Mouse (Mus musculus): ENCODE data around the gene Nrbf2. TPM values are rescaled to one million over a fixed set of nuclear protein-coding genes. Genes with fewer than 3 reads are reported as not detected.

Nrbf2 gene
- polyA plus RNA-seq, 1 experiment = 30.0 TPM

GRCm38 (mm10) chr10:67314811-67315435 lies 29.8 kb upstream of the Nrbf2 start:
- H3K4me3 ChIP-seq (ENCODE audit: insufficient read depth, low read length) = no peak overlapping the region
- TF ChIP-seq POLR2A (IDR thresholded peaks at IDR 0.05; ENCODE audit: borderline replicate concordance, low read depth, low read length) (no peak), CTCF (IDR thresholded peaks at IDR 0.05; ENCODE audit: low read depth, low read length) (peak; percentile 54)
- H3K4me1 ChIP-seq (ENCODE audit: control insufficient read depth, insufficient read depth, low read length) = peaks cover 7% of the 10 kb centered on the region; the same call in 1 of the 2 replicates
- no peak overlapping the region for H3K27ac ChIP-seq (ENCODE audit: insufficient read depth, low read depth, low read length)

- no peak for TF ChIP-seq POLR2A (IDR thresholded peaks at IDR 0.05; ENCODE audit: borderline replicate concordance, low read depth, low read length)
- no peak for TF ChIP-seq CTCF (IDR thresholded peaks at IDR 0.05; ENCODE audit: low read depth, low read length)
- Histone ChIP-seq H3K4me1 (ENCODE audit: control insufficient read depth, insufficient read depth, low read length) (peaks cover 7% of the 10 kb centered on the region; the same call in 1 of the 2 replicates), H3K4me3 (ENCODE audit: insufficient read depth, low read length) (no peak overlapping the region), H3K27ac (ENCODE audit: insufficient read depth, low read depth, low read length) (no peak overlapping the region)
Measured at GRCm38 (mm10) chr10:67312456-67312855, 27.4 kb upstream of the Nrbf2 start.

- no peak overlapping the region for H3K4me3 ChIP-seq (ENCODE audit: insufficient read depth, low read length)
- H3K4me1 ChIP-seq (ENCODE audit: control insufficient read depth, insufficient read depth, low read length) = peaks cover 7% of the 10 kb centered on the region; the same call in 1 of the 2 replicates
- TF ChIP-seq POLR2A (IDR thresholded peaks at IDR 0.05; ENCODE audit: borderline replicate concordance, low read depth, low read length) (no peak), CTCF (IDR thresholded peaks at IDR 0.05; ENCODE audit: low read depth, low read length) (peak; percentile 91)
- no peak overlapping the region; the same call in 1 of the 2 replicates for H3K27ac ChIP-seq (ENCODE audit: insufficient read depth, low read depth, low read length)
Measured at GRCm38 (mm10) chr10:67311277-67311959, 26.3 kb upstream of the Nrbf2 start.

DNA sequence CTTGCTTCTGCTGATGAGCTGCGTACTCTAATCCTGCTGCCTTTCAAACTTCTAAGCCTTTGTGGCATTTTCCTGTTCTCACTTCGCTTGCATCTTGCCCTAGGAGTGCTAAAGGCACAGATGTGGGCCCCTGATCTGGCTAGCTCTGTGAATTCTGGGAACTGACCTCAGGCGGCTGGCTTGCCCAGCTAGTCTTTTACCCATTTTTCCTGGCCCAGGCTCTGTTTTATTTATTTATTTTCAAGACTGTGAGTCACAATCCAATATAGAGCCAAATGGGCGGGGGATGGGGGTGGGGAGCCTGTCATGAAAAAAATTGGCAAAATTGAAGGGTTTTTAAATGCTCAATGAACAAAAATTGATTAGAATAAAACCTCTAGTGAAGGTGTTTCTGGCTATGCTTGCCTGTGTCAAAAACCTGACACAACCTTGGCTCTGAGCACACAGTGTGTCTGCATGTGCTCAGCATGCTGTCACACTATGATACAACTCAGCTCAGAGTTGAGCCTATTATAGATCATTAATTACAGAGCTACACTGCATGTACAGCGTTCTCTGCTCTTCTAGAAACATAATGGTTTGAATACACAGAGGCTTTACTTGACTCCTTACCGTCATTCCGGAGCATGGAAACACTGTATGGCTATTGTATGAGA lies 24.5 kb upstream of the Nrbf2 start:
- H3K4me1 ChIP-seq (ENCODE audit: control insufficient read depth, insufficient read depth, low read length) = peaks cover 4% of the 10 kb centered on the region; the same call in 1 of the 2 replicates
- TF ChIP-seq CTCF (IDR thresholded peaks at IDR 0.05; ENCODE audit: low read depth, low read length) = no peak
- TF ChIP-seq POLR2A (IDR thresholded peaks at IDR 0.05; ENCODE audit: borderline replicate concordance, low read depth, low read length) = no peak

DNA sequence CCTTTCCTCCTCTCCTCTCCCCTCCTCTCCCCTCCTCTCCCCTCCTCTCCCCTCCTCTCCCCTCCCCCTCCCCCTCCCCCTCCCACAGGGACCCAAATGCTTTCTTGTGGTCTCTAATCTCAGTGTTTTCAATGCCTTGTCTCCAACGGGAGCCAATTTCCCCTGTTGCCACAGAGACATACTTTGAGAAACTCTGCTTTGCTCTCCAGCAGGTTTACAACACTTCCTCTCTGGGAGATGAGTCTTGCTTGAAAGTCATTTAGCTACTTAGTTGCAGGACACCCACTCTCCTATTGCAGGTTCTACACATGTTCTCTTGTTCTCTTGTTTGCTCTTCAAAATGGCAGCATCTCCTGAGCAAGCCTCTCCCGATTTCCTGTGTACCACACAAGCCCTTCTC lies 17.2 kb upstream of the Nrbf2 start:
- Histone ChIP-seq H3K4me3 (ENCODE audit: insufficient read depth, low read length) (no peak overlapping the region), H3K4me1 (ENCODE audit: control insufficient read depth, insufficient read depth, low read length) (peaks cover 27% of the 10 kb centered on the region), H3K27ac (ENCODE audit: insufficient read depth, low read depth, low read length) (0 out of 2 replicates have a peak overlapping the region, but pooled peaks have one; percentile 7)
- TF ChIP-seq CTCF (IDR thresholded peaks at IDR 0.05; ENCODE audit: low read depth, low read length) (no peak), POLR2A (IDR thresholded peaks at IDR 0.05; ENCODE audit: borderline replicate concordance, low read depth, low read length) (no peak)

More for the DNA sequence above, 24.5 kb upstream of the Nrbf2 start:
- Histone ChIP-seq H3K27ac (ENCODE audit: insufficient read depth, low read depth, low read length) (no peak overlapping the region), H3K4me3 (ENCODE audit: insufficient read depth, low read length) (no peak overlapping the region)

GRCm38 (mm10) chr10:67301046-67301445 lies 15.9 kb upstream of the Nrbf2 start:
- H3K27ac ChIP-seq (ENCODE audit: insufficient read depth, low read depth, low read length) = no peak overlapping the region
- TF ChIP-seq CTCF (IDR thresholded peaks at IDR 0.05; ENCODE audit: low read depth, low read length) (no peak), POLR2A (IDR thresholded peaks at IDR 0.05; ENCODE audit: borderline replicate concordance, low read depth, low read length) (no peak)
- H3K4me3 ChIP-seq (ENCODE audit: insufficient read depth, low read length) = no peak overlapping the region
- peaks cover 36% of the 10 kb centered on the region for H3K4me1 ChIP-seq (ENCODE audit: control insufficient read depth, insufficient read depth, low read length)

GRCm38 (mm10) chr10:67299285-67299684 lies 14.2 kb upstream of the Nrbf2 start:
- Histone ChIP-seq H3K4me1 (ENCODE audit: control insufficient read depth, insufficient read depth, low read length) (peaks cover 36% of the 10 kb centered on the region), H3K4me3 (ENCODE audit: insufficient read depth, low read length) (no peak overlapping the region), H3K27ac (ENCODE audit: insufficient read depth, low read depth, low read length) (no peak overlapping the region)
- no peak for TF ChIP-seq POLR2A (IDR thresholded peaks at IDR 0.05; ENCODE audit: borderline replicate concordance, low read depth, low read length)
- no peak for TF ChIP-seq CTCF (IDR thresholded peaks at IDR 0.05; ENCODE audit: low read depth, low read length)

DNA sequence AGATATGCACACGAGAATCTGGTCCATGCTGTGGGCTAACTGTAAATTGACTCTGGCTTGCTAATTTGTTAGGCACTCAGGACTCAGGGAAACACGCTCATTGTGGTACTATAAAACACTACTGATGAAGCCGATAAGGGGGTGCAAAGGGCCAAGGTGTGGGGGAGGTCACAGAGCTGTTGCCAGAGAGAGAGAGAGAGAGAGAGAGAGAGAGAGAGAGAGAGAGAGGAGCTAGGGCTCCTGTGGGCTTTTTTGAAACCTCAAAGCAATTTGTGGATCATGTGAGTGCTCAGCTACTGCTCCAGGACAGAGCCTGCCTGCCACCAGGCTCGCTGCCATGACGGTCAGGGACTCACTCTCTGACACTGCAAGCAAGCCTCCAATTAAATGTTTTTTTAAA lies 13.8 kb upstream of the Nrbf2 start:
- no peak overlapping the region for H3K4me3 ChIP-seq (ENCODE audit: insufficient read depth, low read length)
- TF ChIP-seq POLR2A (IDR thresholded peaks at IDR 0.05; ENCODE audit: borderline replicate concordance, low read depth, low read length) (no peak), CTCF (IDR thresholded peaks at IDR 0.05; ENCODE audit: low read depth, low read length) (no peak)
- H3K27ac ChIP-seq (ENCODE audit: insufficient read depth, low read depth, low read length) = no peak overlapping the region
- H3K4me1 ChIP-seq (ENCODE audit: control insufficient read depth, insufficient read depth, low read length) = peaks cover 36% of the 10 kb centered on the region

DNA sequence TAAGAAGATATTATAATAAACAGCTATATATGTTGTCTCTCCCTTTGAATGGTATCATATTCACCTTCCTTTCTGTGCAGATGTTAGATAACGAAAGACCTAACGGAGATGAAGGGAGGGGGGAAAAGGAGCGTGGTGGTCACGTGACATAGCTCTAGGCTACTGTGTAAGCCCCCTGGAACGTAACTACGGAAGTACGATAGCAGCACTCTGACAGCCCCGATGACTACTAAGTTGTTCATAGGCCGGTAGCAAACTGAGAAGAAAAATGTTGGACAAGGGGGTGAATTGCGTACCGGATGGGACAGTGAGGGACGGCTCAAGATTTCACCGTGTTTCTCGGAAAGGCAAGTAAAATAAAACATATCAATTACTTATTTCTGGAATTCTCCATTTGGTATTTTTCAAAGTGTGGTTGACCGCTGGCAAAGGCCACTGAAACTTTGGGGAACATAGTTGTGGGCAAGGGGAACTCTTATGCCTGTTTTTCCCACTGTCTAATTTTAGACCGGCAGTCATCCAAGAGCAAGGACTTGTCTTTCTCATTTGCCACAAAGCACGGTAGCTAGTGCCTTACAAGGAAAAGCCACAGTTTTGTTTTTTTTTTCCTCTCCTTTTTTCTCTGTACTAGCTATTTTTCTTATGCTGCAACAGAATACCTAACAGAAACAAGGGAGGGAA lies 12.2 kb upstream of the Nrbf2 start:
- H3K4me3 ChIP-seq (ENCODE audit: insufficient read depth, low read length) = peak overlapping the region; percentile 13
- peaks cover 29% of the 10 kb centered on the region for H3K4me1 ChIP-seq (ENCODE audit: control insufficient read depth, insufficient read depth, low read length)
- TF ChIP-seq CTCF (IDR thresholded peaks at IDR 0.05; ENCODE audit: low read depth, low read length) (no peak), POLR2A (IDR thresholded peaks at IDR 0.05; ENCODE audit: borderline replicate concordance, low read depth, low read length) (no peak)
- H3K27ac ChIP-seq (ENCODE audit: insufficient read depth, low read depth, low read length) = peak overlapping the region; percentile 71

Data from bone marrow macrophage, adult 2 months (primary cell).